Mouse (Mus musculus) kidney, embryonic 15.5 days (tissue): ENCODE results near the gene Cpne9. TPM values are rescaled to one million over a fixed set of nuclear protein-coding genes. Genes with fewer than 3 reads are reported as not detected.
A peak's percentile ranks its signal among the peaks of the same experiment; 100 is the strongest.
"Not testable (repeated sequence)": the region's sequence is repeated elsewhere in the genome, so short reads cannot be mapped to it uniquely, and the experiment has no call there.

Experiments used
- ATAC-seq: fragments of 200-750 bp; cut with Nextera tagmentation; replicated peaks from 2 replicates; pipeline ENCODE4 v1.8.0; 2017; ENCODE audit warnings: moderate TSS enrichment; ENCODE audit not compliant: low FRiP score
- H3K27ac ChIP-seq: fragments of 300-500 bp; sonication (generic); 2 replicates; pipeline ENCODE4 v1.5.1; 2015; ENCODE audit warnings: mild to moderate bottlenecking, inconsistent platforms
- H3K27me3 ChIP-seq: fragments of 300-500 bp; sonication (generic); 2 replicates; pipeline ENCODE4 v1.6.1; 2015; ENCODE audit warnings: inconsistent platforms
- H3K36me3 ChIP-seq: fragments of 300-500 bp; sonication (generic); 2 replicates; pipeline ENCODE4 v1.6.1; 2015; ENCODE audit warnings: inconsistent platforms
- H3K4me1 ChIP-seq: fragments of 300-500 bp; sonication (generic); 2 replicates; pipeline ENCODE4 v1.6.1; 2015; ENCODE audit warnings: inconsistent platforms
- H3K4me2 ChIP-seq: fragments of 300-500 bp; sonication (generic); 2 replicates; pipeline ENCODE4 v1.6.1; 2015; ENCODE audit warnings: moderate library complexity, mild to moderate bottlenecking, inconsistent platforms
- H3K4me3 ChIP-seq: fragments of 300-500 bp; sonication (generic); replicated peaks from 2 replicates; pipeline ENCODE4 v1.5.1; 2015; ENCODE audit warnings: mild to moderate bottlenecking, inconsistent platforms
- H3K9ac ChIP-seq: fragments of 300-500 bp; sonication (generic); 2 replicates; pipeline ENCODE4 v1.6.1; 2015; ENCODE audit warnings: mild to moderate bottlenecking, inconsistent platforms
- H3K9me3 ChIP-seq: fragments of 300-500 bp; sonication (generic); replicated peaks from 2 replicates; pipeline ENCODE4 v1.6.1; 2016; ENCODE audit warnings: inconsistent platforms
- WGBS: fragments of 180-500 bp; shearing (Covaris S2); methylation state at CpG from one replicate; pipeline ENCODE4 v1.1.7; 2015; ENCODE audit warnings: mixed read lengths; 5-methylcytosine and 5-hydroxymethylcytosine counted together
- polyA plus RNA-seq: library from polyadenylated mRNA; unstranded; fragments of >200 nt; fragmentation: Nextera tagmentation; extraction: Ambion mirVana; gene quantifications from 2 replicates; pipeline ENCODE4 v1.2.1, GENCODE M21; 2015

Gene Cpne9
- polyA plus RNA-seq, 1 experiment from 2014 or later, result 0.05 TPM

- no peak overlapping the region for H3K9ac ChIP-seq
- H3K4me2 ChIP-seq, result no peak overlapping the region
- H3K27ac ChIP-seq, result no peak overlapping the region
- H3K9me3 ChIP-seq, result no peaks in the 10 kb centered on the region
- WGBS, result 92% methylated on average over 11 of the region's 11 CpGs
- peaks cover 76% of the 10 kb centered on the region for H3K36me3 ChIP-seq
- H3K4me1 ChIP-seq, result peaks cover 21% of the 10 kb centered on the region
- H3K4me3 ChIP-seq, result no peak overlapping the region
- ATAC-seq, result no peak
- H3K27me3 ChIP-seq, result no peaks in the 10 kb centered on the region
Measured at GRCm38 (mm10) chr6:113331721-113332120, 49.6 kb downstream of the Cpne9 start.

GRCm38 (mm10) chr6:113332734-113333133, 50.6 kb downstream of the Cpne9 start:
- not testable (repeated sequence) for ATAC-seq

GRCm38 (mm10) chr6:113333137-113333950, 51.2 kb downstream of the Cpne9 start:
- peaks cover 19% of the 10 kb centered on the region for H3K4me1 ChIP-seq
- 58% methylated on average over 14 of the region's 14 CpGs for WGBS
- H3K36me3 ChIP-seq, result peaks cover 90% of the 10 kb centered on the region
- H3K4me2 ChIP-seq, result 0 out of 2 replicates have a peak overlapping the region, but pooled peaks have one; percentile 1
- no peaks in the 10 kb centered on the region for H3K27me3 ChIP-seq
- H3K27ac ChIP-seq, result peak overlapping the region; percentile 87
- H3K9me3 ChIP-seq, result no peaks in the 10 kb centered on the region
- peak; percentile 63 for ATAC-seq
- no peak overlapping the region for H3K9ac ChIP-seq
- no peak overlapping the region for H3K4me3 ChIP-seq

More at GRCm38 (mm10) chr6:113332734-113333133, 50.6 kb downstream of the Cpne9 start:
- not testable (repeated sequence) for H3K4me3 ChIP-seq, H3K27me3 ChIP-seq, H3K9me3 ChIP-seq, H3K9ac ChIP-seq
- H3K36me3 ChIP-seq, result peaks cover 85% of the 10 kb centered on the region
- WGBS, result 76% methylated on average over 6 of the region's 6 CpGs
- H3K4me2 ChIP-seq, result 0 out of 2 replicates have a peak overlapping the region, but pooled peaks have one; percentile 1
- peaks cover 21% of the 10 kb centered on the region for H3K4me1 ChIP-seq
- peak overlapping the region; percentile 87 for H3K27ac ChIP-seq

- peaks cover 18% of the 10 kb centered on the region for H3K4me1 ChIP-seq
- no peaks in the 10 kb centered on the region for H3K9me3 ChIP-seq
- no peaks in the 10 kb centered on the region for H3K27me3 ChIP-seq
- no peak overlapping the region for H3K4me3 ChIP-seq
- WGBS, result 61% methylated on average over 6 of the region's 6 CpGs
- peaks cover 90% of the 10 kb centered on the region for H3K36me3 ChIP-seq
- H3K4me2 ChIP-seq, result no peak overlapping the region
- ATAC-seq, result no peak
- peak overlapping the region; percentile 87 for H3K27ac ChIP-seq
- no peak overlapping the region for H3K9ac ChIP-seq
Measured at GRCm38 (mm10) chr6:113334216-113334615, 52.1 kb downstream of the Cpne9 start.

- no peak overlapping the region for H3K4me3 ChIP-seq
- WGBS, result 63% methylated on average over 8 of the region's 8 CpGs
- H3K36me3 ChIP-seq, result peaks cover 84% of the 10 kb centered on the region
- no peak overlapping the region for H3K9ac ChIP-seq
- no peaks in the 10 kb centered on the region for H3K9me3 ChIP-seq
- no peaks in the 10 kb centered on the region for H3K27me3 ChIP-seq
- no peak overlapping the region for H3K4me2 ChIP-seq
- H3K4me1 ChIP-seq, result peaks cover 22% of the 10 kb centered on the region
- ATAC-seq, result no peak
- H3K27ac ChIP-seq, result no peak overlapping the region
Measured at GRCm38 (mm10) chr6:113336852-113337620, 54.9 kb downstream of the Cpne9 start.

GRCm38 (mm10) chr6:113341574-113341973, 59.5 kb downstream of the Cpne9 start:
- no peak for ATAC-seq
- Histone ChIP-seq H3K4me3 (peak overlapping the region; percentile 16; the same call in 1 of the 2 replicates), H3K27ac (peak overlapping the region; percentile 74)

GRCm38 (mm10) chr6:113342297-113342696, 60.2 kb downstream of the Cpne9 start:
- H3K4me2 ChIP-seq, result peak overlapping the region; percentile 90
- peaks cover 39% of the 10 kb centered on the region for H3K36me3 ChIP-seq
- H3K27me3 ChIP-seq, result no peaks in the 10 kb centered on the region
- peak overlapping the region; percentile 21; the same call in 1 of the 2 replicates for H3K9ac ChIP-seq
- 19% methylated on average over 4 of the region's 7 CpGs for WGBS
- no peaks in the 10 kb centered on the region for H3K9me3 ChIP-seq
- peaks cover 34% of the 10 kb centered on the region for H3K4me1 ChIP-seq
- H3K27ac ChIP-seq, result peak overlapping the region; percentile 80
- peak overlapping the region; percentile 77 for H3K4me3 ChIP-seq
- ATAC-seq, result peak; percentile 26; the same call in 1 of the 2 replicates

More at GRCm38 (mm10) chr6:113341574-113341973, 59.5 kb downstream of the Cpne9 start:
- peaks cover 34% of the 10 kb centered on the region for H3K4me1 ChIP-seq
- H3K36me3 ChIP-seq, result peaks cover 44% of the 10 kb centered on the region
- WGBS, result 48% methylated on average over 6 of the region's 6 CpGs
- peak overlapping the region; percentile 90 for H3K4me2 ChIP-seq
- H3K9ac ChIP-seq, result peak overlapping the region; percentile 9; the same call in 1 of the 2 replicates
- H3K27me3 ChIP-seq, result no peaks in the 10 kb centered on the region
- no peaks in the 10 kb centered on the region for H3K9me3 ChIP-seq

- H3K4me2 ChIP-seq, result peak within 1 kb of the TSS; percentile 90
- H3K9ac ChIP-seq, result peak within 1 kb of the TSS; percentile 98
- no peaks in the 10 kb centered on the region for H3K9me3 ChIP-seq
- no peaks in the 10 kb centered on the region for H3K27me3 ChIP-seq
- WGBS, result 14% methylated on average over 32 of the region's 32 CpGs
- peak; percentile 89 for ATAC-seq
- peaks cover 29% of the 10 kb centered on the region for H3K36me3 ChIP-seq
- peak within 1 kb of the TSS; percentile 80 for H3K27ac ChIP-seq
- peak within 1 kb of the TSS; percentile 77 for H3K4me3 ChIP-seq
- peaks cover 34% of the 10 kb centered on the region for H3K4me1 ChIP-seq
Measured at GRCm38 (mm10) chr6:113343177-113344092, 61.3 kb downstream of the Cpne9 start, which contains the start of gene Camk1. Gene Camk1 (minus strand): TSS chr6:113343984.

GRCm38 (mm10) chr6:113344321-113344720, 62.2 kb downstream of the Cpne9 start:
- H3K9ac ChIP-seq, result peak overlapping the region; percentile 98; the same call in 1 of the 2 replicates
- H3K4me1 ChIP-seq, result peaks cover 34% of the 10 kb centered on the region
- H3K9me3 ChIP-seq, result no peaks in the 10 kb centered on the region
- peak overlapping the region; percentile 77; the same call in 1 of the 2 replicates for H3K4me3 ChIP-seq
- 36% methylated on average over 2 of the region's 2 CpGs for WGBS
- peak overlapping the region; percentile 90 for H3K4me2 ChIP-seq
- peaks cover 20% of the 10 kb centered on the region for H3K36me3 ChIP-seq
- ATAC-seq, result no peak
- peak overlapping the region; percentile 80 for H3K27ac ChIP-seq
- H3K27me3 ChIP-seq, result no peaks in the 10 kb centered on the region

- Histone ChIP-seq H3K4me2 (no peak overlapping the region), H3K27ac (no peak overlapping the region), H3K27me3 (no peaks in the 10 kb centered on the region), H3K9me3 (no peaks in the 10 kb centered on the region), H3K9ac (no peak overlapping the region), H3K4me3 (no peak overlapping the region), H3K4me1 (peaks cover 29% of the 10 kb centered on the region), H3K36me3 (no peaks in the 10 kb centered on the region)
- no peak for ATAC-seq
- 74% methylated on average over 4 of the region's 4 CpGs for WGBS
Measured at GRCm38 (mm10) chr6:113346897-113347296, 64.8 kb downstream of the Cpne9 start.

GRCm38 (mm10) chr6:113350538-113350937, 68.4 kb downstream of the Cpne9 start:
- Histone ChIP-seq H3K27me3 (no peaks in the 10 kb centered on the region), H3K9ac (no peak overlapping the region), H3K36me3 (no peaks in the 10 kb centered on the region), H3K4me2 (no peak overlapping the region), H3K27ac (no peak overlapping the region), H3K4me1 (0 out of 2 replicates have a peak, but pooled peaks cover 2% of the 10 kb centered on the region), H3K4me3 (no peak overlapping the region), H3K9me3 (no peaks in the 10 kb centered on the region)
- ATAC-seq, result no peak
